Mouse (Mus musculus) neural tube, embryonic 15.5 days (tissue): ENCODE results near the gene Runx2. TPM values are rescaled to one million over a fixed set of nuclear protein-coding genes. Genes with fewer than 3 reads are reported as not detected.

Experiments
- ATAC-seq: fragments of 200-750 bp; cut with Nextera tagmentation; 2 replicates; pipeline ENCODE4 v1.8.0; 2017; ENCODE audit warnings: mild to moderate bottlenecking, moderate TSS enrichment, moderate library complexity; ENCODE audit not compliant: low FRiP score
- H3K27ac ChIP-seq: fragments of 300-500 bp; sonication (generic); replicated peaks from 2 replicates; pipeline ENCODE4 v1.5.1; 2015; ENCODE audit warnings: mild to moderate bottlenecking, inconsistent platforms
- H3K27me3 ChIP-seq: fragments of 300-500 bp; sonication (generic); replicated peaks from 2 replicates; pipeline ENCODE4 v1.6.1; 2015; ENCODE audit warnings: inconsistent platforms
- H3K36me3 ChIP-seq: fragments of 300-500 bp; sonication (generic); 2 replicates; pipeline ENCODE4 v1.6.1; 2015; ENCODE audit warnings: inconsistent platforms
- H3K4me1 ChIP-seq: fragments of 300-500 bp; sonication (generic); 2 replicates; pipeline ENCODE4 v1.6.1; 2015; ENCODE audit warnings: inconsistent platforms
- H3K4me2 ChIP-seq: fragments of 300-500 bp; sonication (generic); 2 replicates; pipeline ENCODE4 v1.6.1; 2015; ENCODE audit warnings: inconsistent platforms, mild to moderate bottlenecking, moderate library complexity
- H3K4me3 ChIP-seq: fragments of 300-500 bp; sonication (generic); replicated peaks from 2 replicates; pipeline ENCODE4 v1.5.1; 2015; ENCODE audit warnings: mild to moderate bottlenecking, inconsistent platforms
- H3K9ac ChIP-seq: fragments of 300-500 bp; sonication (generic); replicated peaks from 2 replicates; pipeline ENCODE4 v1.6.1; 2015; ENCODE audit warnings: mild to moderate bottlenecking, inconsistent platforms
- H3K9me3 ChIP-seq: fragments of 300-500 bp; sonication (generic); replicated peaks from 2 replicates; pipeline ENCODE4 v1.6.1; 2016; ENCODE audit warnings: inconsistent platforms
- WGBS: fragments of 180-500 bp; shearing (Covaris S2); methylation state at CpG from one replicate; pipeline ENCODE4 v1.1.7; 2015; ENCODE audit warnings: mixed read lengths; 5-methylcytosine and 5-hydroxymethylcytosine counted together
- polyA plus RNA-seq: library from polyadenylated mRNA; unstranded; fragments of >200 nt; fragmentation: Nextera tagmentation; extraction: Ambion mirVana; gene quantifications from 2 replicates; pipeline ENCODE4 v1.2.1, GENCODE M21; 2015

Gene Runx2
- polyA plus RNA-seq, 1 experiment from 2014 or later = 0.68 TPM

DNA sequence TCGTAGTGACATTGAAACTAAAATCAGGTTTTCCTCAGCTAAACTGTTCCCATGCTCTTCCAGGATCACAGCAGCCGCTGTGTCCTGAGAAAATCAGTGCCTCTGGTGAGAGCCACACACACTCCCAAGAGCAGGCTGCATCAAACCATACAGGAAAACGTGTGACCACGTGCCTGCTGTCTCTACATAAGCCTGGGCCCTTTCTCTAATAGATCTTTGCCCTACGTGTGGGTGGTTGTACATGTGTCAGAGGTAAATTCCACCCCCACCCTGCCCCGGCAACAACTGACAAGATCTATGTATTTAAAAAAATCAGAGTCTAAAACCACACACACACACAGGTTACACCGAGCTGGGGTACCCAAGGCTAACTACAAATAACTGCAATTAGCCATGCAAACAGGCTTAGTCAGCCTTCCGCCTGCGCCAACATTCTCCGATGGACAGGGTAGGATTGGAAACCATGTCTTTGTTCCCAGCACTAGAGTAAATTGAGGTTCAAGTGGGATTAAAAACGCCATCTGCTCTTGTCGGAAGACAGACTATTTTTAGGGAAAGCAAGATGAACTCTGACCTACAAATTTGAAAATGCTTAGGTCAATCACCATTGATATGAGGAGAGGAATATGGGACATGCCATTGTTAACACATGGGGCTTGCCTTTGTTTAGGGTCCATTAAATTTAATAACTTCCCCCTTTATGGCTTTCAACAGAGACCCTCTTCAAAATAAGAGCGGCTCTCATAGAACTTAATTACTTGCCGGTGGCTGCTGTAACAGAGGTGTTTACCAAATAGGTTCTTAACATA lies 180.8 kb downstream of the Runx2 start:
- no peaks in the 10 kb centered on the region for H3K27me3 ChIP-seq

GRCm38 (mm10) chr17:44632941-44633340 lies 181.7 kb downstream of the Runx2 start:
- Histone ChIP-seq H3K36me3 (no peaks in the 10 kb centered on the region), H3K9ac (no peak overlapping the region), H3K27ac (no peak overlapping the region), H3K27me3 (no peaks in the 10 kb centered on the region), H3K4me1 (0 out of 2 replicates have a peak, but pooled peaks cover 5% of the 10 kb centered on the region), H3K4me2 (no peak overlapping the region), H3K9me3 (no peaks in the 10 kb centered on the region), H3K4me3 (no peak overlapping the region)
- ATAC-seq = no peak
- WGBS = 100% methylated on average over 2 of the region's 2 CpGs

More for the DNA sequence above, 180.8 kb downstream of the Runx2 start:
- Histone ChIP-seq H3K9ac (no peak overlapping the region), H3K36me3 (no peaks in the 10 kb centered on the region), H3K4me3 (no peak overlapping the region), H3K4me2 (no peak overlapping the region), H3K4me1 (0 out of 2 replicates have a peak, but pooled peaks cover 5% of the 10 kb centered on the region), H3K27ac (no peak overlapping the region), H3K9me3 (no peaks in the 10 kb centered on the region)
- no peak for ATAC-seq
- WGBS = 60% methylated on average over 14 of the region's 14 CpGs

GRCm38 (mm10) chr17:44632292-44632691 lies 182.3 kb downstream of the Runx2 start:
- no peak overlapping the region for H3K27ac ChIP-seq
- H3K36me3 ChIP-seq = no peaks in the 10 kb centered on the region
- no peaks in the 10 kb centered on the region for H3K27me3 ChIP-seq
- H3K4me3 ChIP-seq = no peak overlapping the region
- no peak overlapping the region for H3K4me2 ChIP-seq
- no peaks in the 10 kb centered on the region for H3K9me3 ChIP-seq
- ATAC-seq = no peak
- 86% methylated on average over 4 of the region's 4 CpGs for WGBS
- H3K4me1 ChIP-seq = 0 out of 2 replicates have a peak, but pooled peaks cover 2% of the 10 kb centered on the region
- no peak overlapping the region for H3K9ac ChIP-seq

DNA sequence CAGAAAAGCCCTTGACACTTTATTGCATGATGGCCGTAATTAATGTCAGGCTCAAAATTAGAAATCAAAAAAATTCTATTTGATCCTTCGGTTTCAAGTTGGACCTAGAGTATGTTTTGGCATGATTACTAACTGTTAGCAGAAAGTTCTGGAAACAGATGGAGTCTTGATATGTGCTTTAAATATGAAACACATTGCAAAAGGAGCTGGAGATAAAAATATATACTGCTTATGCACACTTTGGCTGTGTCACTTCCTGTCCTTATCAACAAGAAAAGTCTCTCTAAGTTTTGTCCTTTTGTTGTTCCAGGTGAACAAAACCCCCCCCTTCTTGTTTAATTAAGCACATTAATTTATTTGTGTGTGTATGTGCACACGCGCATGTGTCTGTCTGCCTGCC lies 183.0 kb downstream of the Runx2 start:
- no peak for ATAC-seq
- no peak overlapping the region for H3K4me2 ChIP-seq
- H3K27ac ChIP-seq = no peak overlapping the region
- H3K4me1 ChIP-seq = no peaks in the 10 kb centered on the region
- H3K9ac ChIP-seq = no peak overlapping the region
- no peaks in the 10 kb centered on the region for H3K36me3 ChIP-seq
- H3K4me3 ChIP-seq = no peak overlapping the region
- H3K27me3 ChIP-seq = no peaks in the 10 kb centered on the region
- no peaks in the 10 kb centered on the region for H3K9me3 ChIP-seq
- 85% methylated on average over 4 of the region's 4 CpGs for WGBS

DNA sequence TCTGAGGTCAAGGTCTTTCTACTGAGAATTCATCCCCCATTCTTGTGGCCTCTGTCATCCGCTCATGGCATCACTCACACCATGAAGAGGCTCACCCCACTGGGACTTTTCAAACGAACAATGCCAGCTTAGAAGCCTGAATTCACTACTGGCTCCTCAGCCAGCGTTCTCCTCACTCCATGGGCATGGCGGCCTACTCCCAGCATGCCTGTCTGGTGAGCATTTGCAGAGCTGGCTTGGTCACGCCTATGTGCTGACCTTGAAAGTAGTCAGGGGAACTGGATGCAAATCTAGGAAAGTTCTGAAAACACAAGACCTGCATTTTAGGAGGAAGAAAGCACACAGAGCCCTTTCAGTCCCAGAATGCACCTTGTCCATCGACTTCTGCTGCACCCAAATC lies 187.3 kb downstream of the Runx2 start:
- Histone ChIP-seq H3K27ac (no peak overlapping the region), H3K4me3 (no peak overlapping the region), H3K4me1 (no peaks in the 10 kb centered on the region), H3K9ac (no peak overlapping the region), H3K36me3 (no peaks in the 10 kb centered on the region), H3K9me3 (no peaks in the 10 kb centered on the region), H3K4me2 (no peak overlapping the region), H3K27me3 (no peaks in the 10 kb centered on the region)
- ATAC-seq = no peak
- WGBS = 91% methylated on average over 6 of the region's 6 CpGs

DNA sequence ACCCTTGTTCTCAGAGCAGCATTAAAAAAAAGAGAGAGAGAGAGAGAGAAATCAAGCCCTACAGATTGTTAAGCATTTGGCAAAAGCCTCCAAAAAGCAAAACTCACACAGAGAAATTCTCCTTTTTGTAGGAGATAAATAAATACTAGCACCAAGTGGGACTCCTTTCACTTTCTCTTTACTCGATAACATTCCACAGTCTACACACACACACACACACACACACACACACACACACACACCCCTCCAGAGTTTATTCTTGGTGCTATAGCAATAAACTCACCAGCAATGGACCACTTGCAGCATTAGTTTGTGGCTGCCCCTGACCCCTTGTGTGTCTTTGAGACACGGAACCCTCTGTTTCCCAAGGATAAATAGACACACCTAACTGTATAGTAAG lies 190.9 kb downstream of the Runx2 start:
- no peak overlapping the region for H3K4me2 ChIP-seq
- H3K27ac ChIP-seq = no peak overlapping the region
- H3K9ac ChIP-seq = no peak overlapping the region
- WGBS = 65% methylated on average over 2 of the region's 2 CpGs
- H3K36me3 ChIP-seq = no peaks in the 10 kb centered on the region
- no peaks in the 10 kb centered on the region for H3K27me3 ChIP-seq
- H3K9me3 ChIP-seq = no peaks in the 10 kb centered on the region
- H3K4me1 ChIP-seq = no peaks in the 10 kb centered on the region
- no peak for ATAC-seq
- no peak overlapping the region for H3K4me3 ChIP-seq

DNA sequence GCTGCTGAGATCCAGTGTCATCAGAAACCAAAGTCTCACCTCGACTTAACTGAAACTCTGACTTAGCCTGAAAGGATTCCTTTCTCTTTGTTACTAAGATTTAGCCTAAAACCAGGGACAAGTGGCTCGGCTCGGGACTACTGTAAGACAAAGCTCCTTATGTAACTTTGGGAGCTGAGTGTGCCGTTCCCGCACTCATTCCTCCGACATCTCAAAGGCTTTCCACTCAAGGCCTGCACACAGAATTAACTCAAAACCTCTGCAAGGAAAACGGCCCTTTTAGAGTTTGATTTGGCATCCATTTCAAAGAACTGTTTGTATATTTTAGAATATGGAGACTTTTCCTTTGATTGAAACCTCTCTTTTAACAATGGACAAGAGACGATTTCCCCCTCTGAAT lies 191.3 kb downstream of the Runx2 start:
- H3K27me3 ChIP-seq = no peaks in the 10 kb centered on the region
- H3K9ac ChIP-seq = no peak overlapping the region
- H3K27ac ChIP-seq = 0 out of 2 replicates have a peak overlapping the region, but pooled peaks have one; percentile 4
- no peak overlapping the region for H3K4me3 ChIP-seq
- H3K36me3 ChIP-seq = no peaks in the 10 kb centered on the region
- no peak overlapping the region for H3K4me2 ChIP-seq
- WGBS = 62% methylated on average over 8 of the region's 8 CpGs
- H3K4me1 ChIP-seq = 0 out of 2 replicates have a peak, but pooled peaks cover under 1% of the 10 kb centered on the region
- H3K9me3 ChIP-seq = no peaks in the 10 kb centered on the region
- no peak for ATAC-seq

DNA sequence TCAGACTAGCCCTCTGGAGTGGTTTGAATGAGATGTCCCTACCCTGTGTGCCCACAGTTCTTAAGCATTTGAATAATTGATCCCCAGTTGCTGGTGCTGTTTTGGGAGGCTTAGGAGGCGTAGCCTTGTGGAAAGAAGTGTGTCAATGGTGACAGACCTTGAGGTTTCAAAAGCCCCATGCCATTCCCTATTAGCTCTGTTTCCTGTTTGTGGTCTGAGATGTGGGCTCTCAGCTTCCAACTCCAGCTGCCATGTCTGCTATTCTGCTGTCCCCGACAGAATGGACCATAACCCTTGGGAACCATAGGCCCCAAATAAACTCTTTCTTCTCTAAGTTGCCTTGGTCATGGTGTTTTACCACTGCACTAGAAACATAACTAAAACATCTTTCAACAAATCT lies 194.1 kb downstream of the Runx2 start:
- H3K4me1 ChIP-seq = 0 out of 2 replicates have a peak, but pooled peaks cover 4% of the 10 kb centered on the region
- no peaks in the 10 kb centered on the region for H3K27me3 ChIP-seq
- no peaks in the 10 kb centered on the region for H3K9me3 ChIP-seq
- no peaks in the 10 kb centered on the region for H3K36me3 ChIP-seq
- 85% methylated on average over 2 of the region's 2 CpGs for WGBS
- no peak overlapping the region for H3K4me3 ChIP-seq
- no peak for ATAC-seq
- H3K27ac ChIP-seq = no peak overlapping the region
- no peak overlapping the region for H3K9ac ChIP-seq
- H3K4me2 ChIP-seq = no peak overlapping the region

DNA sequence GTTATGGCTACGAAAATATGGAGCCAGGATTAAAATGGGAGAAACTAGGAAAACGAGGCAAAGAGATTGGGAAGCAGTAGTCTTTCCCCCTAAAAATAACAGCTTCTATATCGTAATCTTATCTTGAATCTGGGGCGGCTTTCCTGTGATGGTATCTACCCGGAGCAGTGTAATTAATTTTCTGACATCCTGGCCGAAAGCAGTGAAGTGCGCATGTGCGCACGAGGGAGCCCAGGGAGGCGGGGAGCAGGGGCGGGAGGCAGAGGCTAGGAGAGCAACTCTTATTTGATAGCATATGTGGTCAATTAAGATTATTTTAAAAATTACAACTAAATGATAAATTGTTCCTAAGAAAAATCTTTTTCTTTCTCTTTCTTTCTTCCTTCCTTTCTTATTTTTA lies 195.9 kb downstream of the Runx2 start:
- Histone ChIP-seq H3K36me3 (no peaks in the 10 kb centered on the region), H3K4me2 (peak overlapping the region; percentile 26), H3K27ac (no peak overlapping the region), H3K4me3 (no peak overlapping the region), H3K27me3 (no peaks in the 10 kb centered on the region), H3K9me3 (no peaks in the 10 kb centered on the region), H3K9ac (no peak overlapping the region), H3K4me1 (peaks cover 14% of the 10 kb centered on the region)
- 55% methylated on average over 11 of the region's 11 CpGs for WGBS
- ATAC-seq = no peak

GRCm38 (mm10) chr17:44618175-44618574 lies 196.4 kb downstream of the Runx2 start:
- Histone ChIP-seq H3K27me3 (no peaks in the 10 kb centered on the region), H3K4me2 (peak overlapping the region; percentile 26; the same call in 1 of the 2 replicates), H3K9me3 (no peaks in the 10 kb centered on the region), H3K36me3 (no peaks in the 10 kb centered on the region), H3K4me3 (no peak overlapping the region), H3K27ac (0 out of 2 replicates have a peak overlapping the region, but pooled peaks have one; percentile 1), H3K4me1 (peaks cover 16% of the 10 kb centered on the region), H3K9ac (no peak overlapping the region)
- 61% methylated on average over 10 of the region's 10 CpGs for whole genome bisulfite sequencing
- 0 out of 2 replicates have a peak, but pooled peaks have one; percentile 42 for ATAC-seq

DNA sequence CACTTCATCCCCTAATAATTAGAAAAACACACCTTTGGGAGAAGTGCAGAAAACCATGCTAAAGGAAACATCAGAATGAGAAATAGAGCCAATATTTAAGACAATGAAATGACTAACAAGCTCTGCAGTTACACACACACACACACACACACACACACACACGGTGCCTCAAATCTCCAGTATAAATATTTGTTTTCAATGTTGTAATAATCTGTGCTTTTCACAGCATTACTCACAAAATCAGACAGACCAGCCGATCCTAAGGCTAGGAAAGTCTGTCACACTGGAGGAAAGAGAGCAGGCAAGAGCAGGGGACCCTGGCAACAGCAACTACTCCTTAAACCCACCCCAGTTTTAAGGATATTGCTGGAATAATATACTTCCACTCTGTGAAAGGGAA lies 196.9 kb downstream of the Runx2 start:
- peaks cover 16% of the 10 kb centered on the region for H3K4me1 ChIP-seq
- H3K9ac ChIP-seq = no peak overlapping the region
- no peak overlapping the region for H3K4me3 ChIP-seq
- 0 out of 2 replicates have a peak overlapping the region, but pooled peaks have one; percentile 1 for H3K27ac ChIP-seq
- H3K27me3 ChIP-seq = no peaks in the 10 kb centered on the region
- H3K36me3 ChIP-seq = no peaks in the 10 kb centered on the region
- H3K9me3 ChIP-seq = no peaks in the 10 kb centered on the region
- no peak overlapping the region for H3K4me2 ChIP-seq
- WGBS = 78% methylated on average over 2 of the region's 2 CpGs
- 0 out of 2 replicates have a peak, but pooled peaks have one; percentile 18 for ATAC-seq
